Mouse (Mus musculus) ES-E14 (cell line): ENCODE data around the gene Ccdc51. TPM values are rescaled to one million over a fixed set of nuclear protein-coding genes. Genes with fewer than 3 reads are reported as not detected.

Experiments
- DNase-seq: peaks from one replicate; pipeline ENCODE4 v3.0.0-alpha.2; 2013; ENCODE audit warnings: low read depth, low spot score
- H3K27ac ChIP-seq: 2 replicates; pipeline ENCODE4 v1.5.1; 2012; ENCODE audit warnings: low read depth, mild to moderate bottlenecking, low read length, moderate library complexity, mixed read lengths; ENCODE audit not compliant: poor library complexity, insufficient read depth, severe bottlenecking
- H3K36me3 ChIP-seq: 2 replicates; pipeline ENCODE4 v1.6.1; 2012; ENCODE audit warnings: mild to moderate bottlenecking, low read length, moderate library complexity, mixed read lengths; ENCODE audit not compliant: control insufficient read depth, poor library complexity, insufficient read depth, severe bottlenecking
- H3K4me1 ChIP-seq, 2 experiments: fragments of 150-350 bp in 1 of 2; sonication (generic) in 1 of 2; 2 replicates each; pipeline ENCODE4 v1.6.1; 2012; ENCODE audit warnings: low read length in 2 of 2, mild to moderate bottlenecking in 1 of 2, mixed read lengths in 1 of 2; ENCODE audit not compliant: control insufficient read depth in 2 of 2, insufficient read depth in 2 of 2, poor library complexity in 1 of 2
- H3K4me3 ChIP-seq, 2 experiments: fragments of 150-350 bp in 1 of 2; sonication (generic) in 1 of 2; 2 replicates each; pipeline ENCODE4 v1.5.1; 2012; ENCODE audit warnings: low read length in 2 of 2, low read depth in 1 of 2, mild to moderate bottlenecking in 1 of 2, mixed read lengths in 1 of 2; ENCODE audit not compliant: insufficient read depth in 1 of 2, poor library complexity in 1 of 2, severe bottlenecking in 1 of 2
- H3K9ac ChIP-seq: 2 replicates; pipeline ENCODE4 v1.6.1; 2012; ENCODE audit warnings: low read depth, mild to moderate bottlenecking, low read length, mixed read lengths; ENCODE audit not compliant: poor library complexity, insufficient read depth, severe bottlenecking
- H3K9me3 ChIP-seq: fragments of 150-350 bp; sonication (generic); 2 replicates; pipeline ENCODE4 v1.6.1; 2012; ENCODE audit warnings: low read depth, mild to moderate bottlenecking, low read length; ENCODE audit not compliant: control insufficient read depth, insufficient read depth
- CHD2 ChIP-seq: IDR thresholded peaks from 2 replicates; pipeline ENCODE4 v1.6.1; 2014; ENCODE audit warnings: mild to moderate bottlenecking, low read depth, low read length, inconsistent platforms
- HCFC1 ChIP-seq: IDR thresholded peaks from 2 replicates; pipeline ENCODE4 v1.6.1; 2012; ENCODE audit warnings: low read length, inconsistent platforms, borderline replicate concordance; ENCODE audit not compliant: insufficient read depth
- MAFK ChIP-seq: IDR thresholded peaks from 2 replicates; pipeline ENCODE4 v1.6.1; 2014; ENCODE audit warnings: mild to moderate bottlenecking, low read depth, low read length, inconsistent platforms; ENCODE audit not compliant: insufficient read depth
- ZC3H11A ChIP-seq: IDR thresholded peaks from 2 replicates; pipeline ENCODE4 v1.6.1; 2012; ENCODE audit warnings: low read depth, mild to moderate bottlenecking, inconsistent platforms, low read length, borderline replicate concordance
- ZNF384 ChIP-seq: IDR thresholded peaks from 2 replicates; pipeline ENCODE4 v1.6.1; 2012; ENCODE audit warnings: low read depth, low read length, inconsistent platforms
- in situ Hi-C, 2 experiments: fragments of 600-800 bp; cut with MboI; formaldehyde crosslinking; loops; one replicate each; pipeline ENCODE4 v1.15.1; 2025; ENCODE audit warnings: low sequenced_read_pairs in 2 of 2, inconsistent platforms in 1 of 2; ENCODE audit not compliant: unreplicated experiment in 2 of 2
- total RNA-seq: library from RNA; depleted of rRNA; stranded (reverse); fragments of 300-350 nt; gene quantifications from 2 replicates; pipeline ENCODE4 v1.2.3, GENCODE M21; 2012

Gene Ccdc51
- total RNA-seq, 1 experiment: 11.8 TPM

GRCm38 (mm10) chr9:109055271-109056030 is 26.8 kb upstream of the Ccdc51 start:
- in situ Hi-C loops: no loop called here
- H3K36me3 ChIP-seq: peaks cover 32% of the 10 kb centered on the region
- no peak overlapping the region for H3K9ac ChIP-seq
- H3K4me3 ChIP-seq: no peak overlapping the region
- peaks cover 0 to 34% of the 10 kb centered on the region in 2 experiments; a peak in 2 of 4 replicates for H3K4me1 ChIP-seq
- H3K27ac ChIP-seq: no peak overlapping the region
- H3K9me3 ChIP-seq: no peaks in the 10 kb centered on the region
- DNase-seq: no peak
- TF ChIP-seq MAFK: no peak
- TF ChIP-seq HCFC1: no peak

- Histone ChIP-seq H3K9me3 (no peaks in the 10 kb centered on the region), H3K4me1 (peaks cover 0 to 36% of the 10 kb centered on the region in 2 experiments; a peak in 2 of 4 replicates), H3K4me3 (no peak overlapping the region), H3K9ac (no peak overlapping the region), H3K36me3 (peaks cover 32% of the 10 kb centered on the region), H3K27ac (no peak overlapping the region)
- in situ Hi-C loops: no loop called here
- no peak for DNase-seq
- no peak for TF ChIP-seq ZC3H11A
- TF ChIP-seq HCFC1: no peak
- no peak for TF ChIP-seq ZNF384
These were observed 26.1 kb upstream of the Ccdc51 start for GRCm38 (mm10) chr9:109056081-109056690.

DNA sequence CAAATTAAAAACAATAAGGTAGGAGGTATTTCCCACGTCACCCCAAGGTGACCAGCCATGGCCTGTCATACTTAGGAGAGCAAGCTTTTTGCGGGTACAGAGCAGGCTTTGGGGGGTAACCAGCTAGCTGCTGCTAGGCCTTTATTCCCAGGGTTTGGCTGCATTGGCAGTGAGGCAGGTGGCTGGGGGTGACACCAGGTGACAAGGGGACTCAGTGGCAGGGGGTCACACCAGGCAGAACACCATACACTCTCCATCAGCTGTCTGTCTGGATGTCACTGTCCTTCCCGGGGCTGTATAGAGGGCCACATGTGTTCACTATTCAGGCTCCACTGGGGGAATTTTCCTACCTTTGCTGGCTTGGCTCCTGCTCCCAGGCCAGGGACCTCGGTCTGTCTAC is 25.4 kb upstream of the Ccdc51 start:
- H3K36me3 ChIP-seq: peaks cover 26% of the 10 kb centered on the region
- in situ Hi-C loops: no loop called here
- no peak for DNase-seq
- no peak overlapping the region for H3K27ac ChIP-seq
- H3K9ac ChIP-seq: no peak overlapping the region
- H3K9me3 ChIP-seq: no peaks in the 10 kb centered on the region
- no peak overlapping the region for H3K4me3 ChIP-seq
- H3K4me1 ChIP-seq: peaks cover 0 to 30% of the 10 kb centered on the region in 2 experiments; a peak in 2 of 4 replicates
- TF ChIP-seq ZC3H11A (no peak), ZNF384 (no peak), CHD2 (no peak), HCFC1 (no peak), MAFK (no peak)

DNA sequence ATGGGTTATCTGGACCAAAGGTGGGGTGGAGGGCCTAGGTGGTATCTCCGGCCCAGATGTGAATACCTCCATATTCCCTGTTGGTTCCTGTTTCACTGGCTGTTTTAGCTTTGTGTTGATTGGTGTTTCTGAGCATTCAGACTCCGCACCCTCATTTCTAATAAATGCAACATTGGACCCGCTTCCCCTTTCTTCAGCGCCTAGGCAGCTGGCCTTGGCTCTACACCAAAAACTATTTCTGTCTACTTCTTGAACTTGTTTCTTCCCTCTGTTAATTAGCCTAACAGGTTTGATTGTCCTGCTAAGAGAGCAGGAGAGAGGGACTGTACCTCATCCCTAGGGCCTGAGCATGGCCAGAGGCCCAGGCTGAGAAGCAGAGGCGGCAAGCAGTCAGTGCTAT is 24.8 kb upstream of the Ccdc51 start:
- no peak for DNase-seq
- peaks cover 0 to 29% of the 10 kb centered on the region in 2 experiments; a peak in 2 of 4 replicates for H3K4me1 ChIP-seq
- TF ChIP-seq CHD2 (no peak), ZNF384 (no peak), MAFK (no peak), HCFC1 (no peak), ZC3H11A (no peak)
- H3K9ac ChIP-seq: no peak overlapping the region
- peaks cover 26% of the 10 kb centered on the region for H3K36me3 ChIP-seq
- no peak overlapping the region for H3K4me3 ChIP-seq
- H3K9me3 ChIP-seq: no peaks in the 10 kb centered on the region
- in situ Hi-C loops: no loop called here
- no peak overlapping the region for H3K27ac ChIP-seq
